Mouse (Mus musculus) cortical plate, adult 2 months (tissue): Measurements from ENCODE around the gene Cab39. TPM values are rescaled to one million over a fixed set of nuclear protein-coding genes. Genes with fewer than 3 reads are reported as not detected.

ENCODE experiments used
- H3K27ac ChIP-seq: fragments of 200-500 bp; 2 replicates; pipeline ENCODE4 v1.5.1; 2012; ENCODE audit warnings: low read length, control low read depth, inconsistent platforms; ENCODE audit not compliant: insufficient read depth
- H3K4me1 ChIP-seq: fragments of 200-500 bp; 2 replicates; pipeline ENCODE4 v1.6.1; 2011; ENCODE audit warnings: low read length; ENCODE audit not compliant: control insufficient read depth, insufficient read depth
- H3K4me3 ChIP-seq: fragments of 200-500 bp; 2 replicates; pipeline ENCODE4 v1.5.1; 2011; ENCODE audit warnings: mild to moderate bottlenecking, low read length, control low read depth; ENCODE audit not compliant: insufficient read depth
- CTCF ChIP-seq: fragments of 200-500 bp; IDR thresholded peaks from 2 replicates; pipeline ENCODE4 v1.5.1; 2011; ENCODE audit warnings: mild to moderate bottlenecking, control low read depth, low read length; ENCODE audit not compliant: insufficient read depth; ENCODE audit errors: extremely low read depth
- POLR2A ChIP-seq: fragments of 200-500 bp; IDR thresholded peaks from 2 replicates; pipeline ENCODE4 v1.6.1; 2011; ENCODE audit warnings: mild to moderate bottlenecking, low read length, control low read depth; ENCODE audit not compliant: insufficient read depth; ENCODE audit errors: extremely low read depth
- polyA plus RNA-seq: library from polyadenylated mRNA; depleted of rRNA; stranded (reverse); fragments of >200 nt; gene quantifications from 2 replicates; pipeline ENCODE4 v1.2.3, GENCODE M21; 2012

Cab39 gene
- polyA plus RNA-seq, 1 experiment, result 113 TPM

DNA sequence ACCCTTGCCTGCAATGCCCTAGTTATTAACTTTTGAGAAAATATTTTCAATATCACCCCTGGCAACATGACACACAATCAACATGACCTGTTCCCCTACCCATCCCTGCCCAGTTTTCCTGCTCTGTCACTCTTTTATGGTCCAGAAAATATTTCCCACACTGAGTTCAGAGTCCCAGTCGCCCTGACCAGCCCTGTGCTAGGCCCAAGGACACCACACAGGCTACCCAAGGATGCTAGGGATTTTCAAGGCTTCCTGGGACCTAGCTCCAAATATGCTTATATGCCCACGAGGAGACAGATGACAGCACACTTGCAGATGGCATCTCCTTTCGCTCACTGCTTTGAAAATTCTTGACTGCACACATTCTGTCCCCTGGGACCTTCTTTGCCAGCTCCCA, 14.2 kb upstream of the Cab39 start:
- Histone ChIP-seq H3K27ac (no peak overlapping the region), H3K4me1 (peaks cover 2% of the 10 kb centered on the region; the same call in 1 of the 2 replicates), H3K4me3 (no peak overlapping the region)
- TF ChIP-seq POLR2A, result no peak
- TF ChIP-seq CTCF, result no peak

DNA sequence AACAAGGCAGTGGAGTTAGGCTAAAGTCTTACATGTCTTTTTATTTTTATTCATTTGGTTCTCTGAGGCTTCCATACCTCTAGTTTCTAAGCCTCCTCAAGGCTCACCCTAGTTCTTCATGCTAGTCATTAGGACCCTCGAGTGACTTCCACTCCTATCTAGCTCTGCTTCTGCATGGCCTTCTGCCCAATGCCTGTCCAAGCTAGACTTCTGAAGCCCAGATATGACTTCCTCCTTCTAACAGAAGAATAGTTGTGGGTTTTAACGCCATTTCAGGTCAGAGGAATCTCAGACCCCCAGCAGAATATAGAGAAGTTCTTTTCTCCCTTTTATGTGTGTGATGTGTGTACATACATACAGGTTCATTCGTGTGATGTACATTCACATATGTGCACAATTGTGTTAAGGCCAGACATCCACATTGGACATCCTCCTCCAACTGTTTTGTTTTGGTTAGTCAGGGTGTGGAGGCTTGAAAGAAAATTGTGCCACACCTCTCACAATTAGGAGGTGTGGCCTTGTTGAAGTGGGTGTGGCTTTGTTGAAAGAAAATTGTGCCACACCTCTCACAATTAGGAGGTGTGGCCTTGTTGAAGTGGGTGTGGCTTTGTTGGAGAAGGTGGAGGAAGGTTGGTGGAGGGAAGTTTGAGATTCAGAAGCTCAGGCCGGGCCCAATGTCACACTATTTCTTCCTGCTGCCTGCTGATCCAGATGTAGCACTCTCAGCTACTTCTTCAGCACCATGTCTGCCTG, 13.6 kb upstream of the Cab39 start:
- TF ChIP-seq POLR2A, result no peak
- no peak for TF ChIP-seq CTCF
- no peak overlapping the region for H3K27ac ChIP-seq

DNA sequence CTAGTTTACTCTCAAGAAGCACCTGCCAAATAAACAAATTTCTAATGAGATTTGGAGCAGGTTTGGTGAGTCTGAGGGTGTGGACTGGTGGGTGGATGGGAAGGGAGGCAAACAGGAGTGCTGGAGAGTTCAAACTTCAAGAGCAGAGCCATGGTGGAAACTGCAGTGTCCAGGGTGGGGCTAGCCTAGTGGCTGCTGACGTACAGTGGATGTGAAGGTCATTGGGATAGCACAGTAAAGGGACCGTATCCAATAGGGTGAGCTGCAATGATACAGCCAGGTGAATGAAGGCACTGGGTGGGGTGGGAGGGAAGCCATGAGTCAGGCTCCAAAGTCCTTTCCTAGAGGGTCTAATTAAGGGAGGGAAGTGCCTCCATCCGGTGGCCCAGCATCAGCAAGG, 2.7 kb upstream of the Cab39 start:
- Histone ChIP-seq H3K4me1 (no peaks in the 10 kb centered on the region), H3K4me3 (no peak overlapping the region), H3K27ac (no peak overlapping the region)
- TF ChIP-seq CTCF (no peak), POLR2A (no peak)

More for the DNA sequence above, 13.6 kb upstream of the Cab39 start:
- peaks cover 2% of the 10 kb centered on the region; the same call in 1 of the 2 replicates for H3K4me1 ChIP-seq
- no peak overlapping the region for H3K4me3 ChIP-seq

DNA sequence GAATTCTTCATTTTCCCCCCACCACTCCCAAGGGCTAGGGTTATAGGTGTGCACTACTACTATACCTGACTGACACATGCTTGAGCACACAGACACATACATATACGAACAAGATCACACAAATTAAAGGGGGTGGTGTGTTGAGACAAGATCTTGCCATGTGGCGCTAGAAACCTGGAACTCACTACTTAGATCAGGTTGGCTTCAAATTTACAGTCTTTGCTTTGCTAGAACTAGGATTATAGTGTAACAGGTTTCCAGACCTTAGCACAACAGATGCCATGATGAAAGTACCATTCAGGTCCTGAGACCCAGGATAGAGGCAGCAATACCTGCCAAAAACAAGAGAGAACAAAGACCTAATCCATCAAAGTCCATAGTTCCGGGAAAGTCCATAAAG, 1.8 kb upstream of the Cab39 start:
- TF ChIP-seq CTCF (no peak), POLR2A (no peak)
- Histone ChIP-seq H3K27ac (no peak overlapping the region), H3K4me1 (no peaks in the 10 kb centered on the region), H3K4me3 (no peak overlapping the region)

DNA sequence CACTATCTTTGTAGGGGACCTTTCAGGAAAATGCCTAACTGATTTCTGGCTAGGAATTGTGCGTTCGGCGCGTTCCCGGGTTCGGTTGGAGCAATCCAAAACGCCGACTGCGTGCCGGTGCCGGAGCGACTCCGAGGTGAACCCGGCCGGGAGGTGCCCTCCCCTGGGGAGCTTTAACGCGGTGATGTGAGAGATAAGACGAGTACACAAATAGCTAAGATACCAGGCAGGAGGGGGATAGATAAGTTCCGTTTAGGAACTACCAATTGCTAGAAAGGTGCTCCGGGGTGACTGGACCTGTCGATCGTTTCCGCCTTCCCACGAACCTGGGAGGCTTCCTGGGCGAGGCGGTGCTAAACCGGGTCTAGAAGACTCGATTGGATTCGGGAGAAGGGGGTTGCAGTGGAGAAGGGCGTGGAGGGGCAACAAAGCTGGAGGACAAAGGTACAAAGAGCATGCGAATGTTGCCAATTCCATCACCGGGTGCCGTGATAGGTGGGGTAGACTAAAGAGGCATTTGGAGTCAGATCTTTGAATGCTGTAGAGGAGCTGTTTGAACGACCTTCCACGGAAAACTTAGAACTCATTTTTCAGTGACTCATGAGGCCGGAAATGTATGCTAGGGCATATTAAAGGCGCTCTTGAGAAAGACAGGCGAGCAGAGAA, 998 bp downstream of the Cab39 start:
- no peaks in the 10 kb centered on the region; the same call in 1 of the 2 replicates for H3K4me1 ChIP-seq
- TF ChIP-seq POLR2A (no peak), CTCF (no peak)
- H3K27ac ChIP-seq, result peak overlapping the region; percentile 100
- peak overlapping the region; percentile 88 for H3K4me3 ChIP-seq

DNA sequence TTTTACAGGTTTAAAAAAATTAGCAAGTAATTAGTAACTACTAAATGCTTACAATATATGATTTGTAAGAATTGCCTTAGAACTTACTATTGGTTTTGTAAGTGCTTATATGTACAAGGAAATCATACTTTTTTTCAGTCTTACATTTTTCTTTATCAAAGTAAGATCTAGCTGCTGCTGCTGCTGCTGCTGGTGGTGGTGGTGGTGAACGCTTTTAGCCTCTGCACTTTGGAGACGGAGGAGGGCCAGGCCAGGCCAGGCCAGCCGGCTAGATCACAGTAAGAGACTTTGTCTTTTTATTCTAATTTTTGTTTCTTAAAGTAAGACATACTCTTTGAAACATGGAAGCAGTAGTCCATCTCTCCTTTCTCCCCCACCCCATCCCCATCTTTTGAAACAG, 2.0 kb downstream of the Cab39 start:
- Histone ChIP-seq H3K4me1 (no peaks in the 10 kb centered on the region; the same call in 1 of the 2 replicates), H3K27ac (no peak overlapping the region), H3K4me3 (no peak overlapping the region; the same call in 1 of the 2 replicates)
- no peak for TF ChIP-seq POLR2A
- TF ChIP-seq CTCF, result no peak

DNA sequence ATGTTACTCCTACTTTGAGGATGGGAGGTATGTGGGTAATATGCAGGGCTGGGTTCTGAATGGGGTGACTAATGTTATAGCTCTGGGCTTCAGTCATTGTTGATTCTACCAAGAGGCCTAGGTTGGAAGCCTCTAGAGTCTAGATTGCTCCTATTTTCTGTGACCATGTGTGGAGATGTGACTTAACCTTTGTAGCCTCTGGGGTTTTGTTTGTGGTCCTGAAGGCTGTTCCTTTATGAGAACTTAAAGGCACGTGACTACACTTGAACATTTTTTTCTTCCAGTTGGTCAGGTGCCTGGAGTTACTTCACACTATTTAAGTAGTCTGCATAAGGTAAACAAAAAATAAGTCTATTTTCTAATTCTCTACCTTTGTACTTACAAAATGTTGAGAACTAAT, 6.5 kb downstream of the Cab39 start:
- H3K4me1 ChIP-seq, result no peaks in the 10 kb centered on the region; the same call in 1 of the 2 replicates
- H3K27ac ChIP-seq, result no peak overlapping the region
- no peak overlapping the region for H3K4me3 ChIP-seq
- TF ChIP-seq POLR2A (no peak), CTCF (no peak)

DNA sequence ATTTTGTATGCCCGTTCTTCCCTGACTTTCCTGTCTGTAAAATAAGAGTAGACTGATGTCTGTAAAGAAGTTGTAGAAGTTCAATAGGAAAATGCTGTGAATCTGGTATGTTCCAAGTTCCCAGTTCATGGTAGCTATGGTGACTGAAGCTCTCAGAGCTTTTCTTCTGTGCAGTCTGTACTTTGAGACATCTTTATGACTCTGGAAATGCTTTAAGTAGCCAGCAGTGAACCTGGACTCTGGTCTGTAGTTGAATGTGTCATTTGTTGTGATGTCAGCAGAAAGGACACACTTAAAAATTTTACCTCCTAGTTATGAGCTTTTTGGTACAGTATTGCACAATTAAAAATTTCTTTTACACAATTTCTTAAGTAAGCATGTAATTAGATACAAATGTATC, 9.3 kb downstream of the Cab39 start:
- H3K4me1 ChIP-seq, result no peaks in the 10 kb centered on the region; the same call in 1 of the 2 replicates
- no peak overlapping the region for H3K27ac ChIP-seq
- no peak for TF ChIP-seq CTCF
- no peak for TF ChIP-seq POLR2A
- H3K4me3 ChIP-seq, result no peak overlapping the region

DNA sequence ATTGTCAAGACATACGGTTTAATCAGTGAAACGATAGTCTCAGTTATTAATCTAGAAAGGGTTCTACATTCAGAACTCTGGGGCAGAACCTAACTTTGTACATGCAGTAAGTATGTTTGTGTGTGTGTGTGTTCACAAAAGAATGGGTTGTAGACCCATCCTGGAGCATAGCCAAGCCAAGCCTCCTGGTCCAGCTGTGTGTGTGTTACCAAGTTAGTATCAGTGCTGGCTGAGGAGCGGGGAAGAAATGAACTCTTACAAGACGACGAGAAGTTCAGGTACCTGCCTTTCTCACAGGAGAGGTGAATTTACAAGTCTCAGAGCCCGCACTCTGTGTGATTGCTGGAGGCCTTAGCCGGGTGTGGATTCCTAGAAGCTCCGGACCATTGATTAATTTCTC, 11.3 kb downstream of the Cab39 start:
- TF ChIP-seq POLR2A, result no peak
- no peak for TF ChIP-seq CTCF
- no peak overlapping the region for H3K4me3 ChIP-seq

DNA sequence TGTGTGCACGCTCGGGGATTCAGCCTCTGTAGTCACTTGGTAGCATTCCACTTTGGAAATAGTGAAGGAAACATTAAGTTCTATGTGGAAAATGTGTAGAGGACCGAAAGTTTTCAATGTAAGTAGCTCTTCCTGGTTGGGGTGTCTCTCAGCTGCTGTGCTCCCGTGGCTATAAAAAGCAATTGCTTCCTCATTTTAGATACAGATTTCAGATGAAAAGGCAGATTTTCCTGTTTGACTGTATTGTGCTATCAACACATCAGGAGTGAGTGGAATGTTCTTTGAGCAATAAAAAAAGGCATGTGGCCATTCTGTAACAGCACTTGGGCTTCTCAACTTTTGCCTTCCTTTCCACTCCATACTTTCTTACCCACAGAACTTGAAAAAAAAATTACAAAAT, 16.0 kb downstream of the Cab39 start:
- no peak overlapping the region for H3K27ac ChIP-seq

More for the DNA sequence above, 11.3 kb downstream of the Cab39 start:
- Histone ChIP-seq H3K4me1 (peaks cover 3% of the 10 kb centered on the region; the same call in 1 of the 2 replicates), H3K27ac (no peak overlapping the region)

More for the DNA sequence above, 16.0 kb downstream of the Cab39 start:
- TF ChIP-seq POLR2A (no peak), CTCF (no peak)
- Histone ChIP-seq H3K4me3 (no peak overlapping the region), H3K4me1 (peaks cover 8% of the 10 kb centered on the region; the same call in 1 of the 2 replicates)
